Mouse (Mus musculus): ENCODE measurements around the gene 6430548M08Rik.

DNA sequence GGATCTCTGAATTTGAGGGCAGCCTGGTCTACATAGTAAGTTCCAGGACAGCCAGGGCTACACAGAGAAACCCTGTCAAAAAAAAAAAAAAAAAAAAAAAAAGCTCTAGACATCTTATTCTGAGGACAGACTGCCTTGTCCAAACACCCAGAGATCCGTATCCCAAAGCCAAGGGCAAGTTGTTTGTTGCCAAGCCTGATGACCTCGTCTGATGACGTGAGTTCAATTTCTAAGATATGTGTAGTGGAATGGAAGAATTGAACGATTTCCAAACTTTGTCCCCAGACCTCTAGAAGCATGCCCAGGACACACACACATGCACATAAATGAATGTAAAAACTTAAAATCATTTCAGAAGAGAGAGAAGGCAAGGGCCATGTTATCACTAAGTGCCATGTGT lies 47.7 kb upstream of the 6430548M08Rik start:
- TF ChIP-seq CTCF (conservative IDR thresholded peaks at IDR 0.05; ENCODE audit: low read length) (no peak), POU5F1 (IDR thresholded peaks at IDR 0.05; ENCODE audit: borderline replicate concordance, low read length) (no peak), NANOG (IDR thresholded peaks at IDR 0.05; ENCODE audit: borderline replicate concordance, low read length) (no peak)

Data from E14TG2a.4 (cell line).